Mouse (Mus musculus) brain, embryonic 14.5 days (tissue): Measurements from ENCODE around the gene Cyth2.

Source experiments
- CTCF ChIP-seq: fragments of 200-500 bp; IDR thresholded peaks from 2 replicates; pipeline ENCODE4 v1.5.1; 2012; ENCODE audit warnings: inconsistent platforms, mild to moderate bottlenecking, moderate library complexity, borderline replicate concordance; ENCODE audit not compliant: insufficient read depth, insufficient read length; ENCODE audit errors: extremely low read depth
- POLR2A ChIP-seq: fragments of 200-500 bp; IDR thresholded peaks from 2 replicates; pipeline ENCODE4 v1.6.1; 2012; ENCODE audit warnings: mild to moderate bottlenecking, inconsistent platforms, borderline replicate concordance; ENCODE audit not compliant: poor library complexity, insufficient read depth, insufficient read length, severe bottlenecking; ENCODE audit errors: extremely low read depth

GRCm38 (mm10) chr7:45766764-45767163, 47.6 kb downstream of the Cyth2 start:
- TF ChIP-seq POLR2A (no peak), CTCF (no peak)
